Mouse (Mus musculus) spleen, adult 12 weeks (tissue): ENCODE data around the gene Nepro.

Experiments
- DNase-seq: peaks from one replicate; pipeline ENCODE4 v3.0.0; 2022; ENCODE audit warnings: low spot score

Nepro gene

GRCm38 (mm10) chr16:44724083-44724787 lies at the start of gene Nepro:
Gene Nepro (plus strand): TSS chr16:44724301.
- DNase-seq, result peak; percentile 95

GRCm38 (mm10) chr16:44676357-44676756 lies 47.7 kb upstream of the Nepro start:
- no peak for DNase-seq

- no peak for DNase-seq
These were observed 45.0 kb upstream of the Nepro start for GRCm38 (mm10) chr16:44679082-44679481.

GRCm38 (mm10) chr16:44679503-44679971 lies 44.6 kb upstream of the Nepro start:
- no peak for DNase-seq

- DNase-seq, result no peak
These were observed 43.2 kb upstream of the Nepro start for GRCm38 (mm10) chr16:44680756-44681498.

- DNase-seq, result no peak
These were observed 39.5 kb upstream of the Nepro start for GRCm38 (mm10) chr16:44684646-44685045.

- no peak for DNase-seq
These were observed 38.7 kb upstream of the Nepro start for GRCm38 (mm10) chr16:44685401-44685800.

- no peak for DNase-seq
These were observed 36.9 kb upstream of the Nepro start for GRCm38 (mm10) chr16:44686991-44687718.

- DNase-seq, result no peak
These were observed 36.2 kb upstream of the Nepro start for GRCm38 (mm10) chr16:44687719-44688420.

GRCm38 (mm10) chr16:44688507-44688906 lies 35.6 kb upstream of the Nepro start:
- DNase-seq, result no peak

GRCm38 (mm10) chr16:44690501-44690900 lies 33.6 kb upstream of the Nepro start:
- DNase-seq, result no peak

- DNase-seq, result no peak
These were observed 33.0 kb upstream of the Nepro start for GRCm38 (mm10) chr16:44691066-44691465.

GRCm38 (mm10) chr16:44691561-44692141 lies 32.5 kb upstream of the Nepro start:
- DNase-seq, result no peak

GRCm38 (mm10) chr16:44692541-44692940 lies 31.6 kb upstream of the Nepro start:
- no peak for DNase-seq

- DNase-seq, result no peak
These were observed 30.4 kb upstream of the Nepro start for GRCm38 (mm10) chr16:44693695-44694094.

- no peak for DNase-seq
These were observed 28.8 kb upstream of the Nepro start for GRCm38 (mm10) chr16:44695214-44695858.

GRCm38 (mm10) chr16:44695859-44696620 lies 28.1 kb upstream of the Nepro start:
- no peak for DNase-seq

- DNase-seq, result no peak
These were observed 26.5 kb upstream of the Nepro start for GRCm38 (mm10) chr16:44697473-44698205.

GRCm38 (mm10) chr16:44701155-44701554 lies 22.9 kb upstream of the Nepro start:
- no peak for DNase-seq

- DNase-seq, result no peak
These were observed 21.8 kb upstream of the Nepro start for GRCm38 (mm10) chr16:44702272-44702671.
